Mouse (Mus musculus): ENCODE data around the gene Fam135a. TPM values are rescaled to one million over a fixed set of nuclear protein-coding genes. Genes with fewer than 3 reads are reported as not detected.

Fam135a gene
- total and polyA plus RNA-seq, 3 experiments, result not detected

DNA sequence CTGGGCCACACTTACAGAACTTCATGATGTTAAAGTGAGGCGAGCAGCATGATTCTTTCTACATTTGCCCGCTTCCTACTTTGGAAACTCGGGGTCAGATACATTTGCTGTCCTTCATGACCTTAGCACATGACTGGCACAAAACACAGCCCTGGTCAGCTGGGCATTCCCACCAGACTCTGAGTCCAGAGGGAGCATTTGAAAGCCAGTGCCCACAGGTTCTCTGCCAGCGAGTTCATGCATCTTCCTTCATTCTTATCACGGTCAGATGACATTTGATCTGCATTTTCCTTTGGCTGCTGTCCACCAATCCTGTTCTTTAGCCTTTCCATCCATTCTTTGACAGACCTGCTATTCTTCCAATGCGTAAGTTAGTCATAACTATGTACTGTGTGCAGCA lies 90.1 kb downstream of the Fam135a start:
- peaks cover 2% of the 10 kb centered on the region; the same call in 1 of the 2 replicates for H3K79me2 ChIP-seq (ENCODE audit: control insufficient read depth, insufficient read depth, low read length, poor library complexity)
- H3K27ac ChIP-seq (ENCODE audit: control insufficient read depth, low read depth, low read length), result no peak overlapping the region
- H3K4me1 ChIP-seq (ENCODE audit: control insufficient read depth in 1 of 2, insufficient read depth in 2 of 2, low read length in 2 of 2), result no peaks in the 10 kb centered on the region
- H3K27me3 ChIP-seq (ENCODE audit: control insufficient read depth in 1 of 2, insufficient read depth in 2 of 2, low read length in 2 of 2), result peaks cover 0 to 2% of the 10 kb centered on the region in 2 experiments; a peak in 2 of 4 replicates
- no peaks in the 10 kb centered on the region for H3K36me3 ChIP-seq (ENCODE audit: control insufficient read depth in 1 of 2, insufficient read depth in 2 of 2, low read length in 2 of 2)
- no peaks in the 10 kb centered on the region for H3K9me3 ChIP-seq (replicated peaks; ENCODE audit: insufficient read depth, low read length)
- DNase-seq (ENCODE audit: low read depth, low spot score), result no peak
- H3K4me3 ChIP-seq (ENCODE audit: control insufficient read depth in 1 of 2, insufficient read depth in 1 of 2, low read depth in 2 of 2, low read length in 2 of 2), result no peak overlapping the region
- no peak for TF ChIP-seq SIN3A (IDR thresholded peaks at IDR 0.05; ENCODE audit: low read length)
- no peak for TF ChIP-seq RCOR1 (IDR thresholded peaks at IDR 0.05; ENCODE audit: low read depth, low read length)
- no peak for TF ChIP-seq POLR2AphosphoS2 (IDR thresholded peaks at IDR 0.05; ENCODE audit: low read length)
- TF ChIP-seq ZNF384 (IDR thresholded peaks at IDR 0.05; ENCODE audit: low read depth, low read length), result no peak
- H3K9ac ChIP-seq (ENCODE audit: control insufficient read depth, low read depth, low read length, poor library complexity, severe bottlenecking), result no peak overlapping the region

DNA sequence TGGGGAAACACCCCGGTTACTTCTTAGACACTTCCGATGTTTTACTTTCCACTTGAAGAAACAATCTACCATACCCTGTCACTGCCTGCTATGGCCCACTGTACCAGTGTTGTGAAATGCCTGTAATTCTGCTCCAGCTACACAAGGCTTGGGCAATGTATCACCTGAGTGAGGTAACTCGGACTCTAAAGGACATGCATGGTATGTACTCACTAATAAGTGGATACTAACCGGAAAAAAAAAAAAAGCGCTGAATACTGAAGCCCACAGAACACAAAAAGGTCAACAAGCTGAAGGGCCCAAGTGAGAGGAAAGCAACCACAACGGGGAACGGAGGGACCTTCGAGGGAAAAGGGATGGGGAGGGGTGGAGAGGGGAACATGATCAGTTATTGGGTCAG lies 92.5 kb downstream of the Fam135a start:
- no peaks in the 10 kb centered on the region for H3K9me3 ChIP-seq (replicated peaks; ENCODE audit: insufficient read depth, low read length)
- no peak overlapping the region for H3K4me3 ChIP-seq (ENCODE audit: control insufficient read depth in 1 of 2, insufficient read depth in 1 of 2, low read depth in 2 of 2, low read length in 2 of 2)
- no peak for DNase-seq (ENCODE audit: low read depth, low spot score)
- H3K27ac ChIP-seq (ENCODE audit: control insufficient read depth, low read depth, low read length), result no peak overlapping the region
- peaks cover 3 to 4% of the 10 kb centered on the region in 2 experiments; a peak in 2 of 4 replicates for H3K4me1 ChIP-seq (ENCODE audit: control insufficient read depth in 1 of 2, insufficient read depth in 2 of 2, low read length in 2 of 2)
- no peak overlapping the region for H3K9ac ChIP-seq (ENCODE audit: control insufficient read depth, low read depth, low read length, poor library complexity, severe bottlenecking)
- H3K27me3 ChIP-seq (ENCODE audit: control insufficient read depth in 1 of 2, insufficient read depth in 2 of 2, low read length in 2 of 2), result peaks cover 0 to 2% of the 10 kb centered on the region in 2 experiments; a peak in 2 of 4 replicates
- H3K36me3 ChIP-seq (ENCODE audit: control insufficient read depth in 1 of 2, insufficient read depth in 2 of 2, low read length in 2 of 2), result no peaks in the 10 kb centered on the region; a peak in 1 of 4 replicates
- H3K79me2 ChIP-seq (ENCODE audit: control insufficient read depth, insufficient read depth, low read length, poor library complexity), result peaks cover 2% of the 10 kb centered on the region; the same call in 1 of the 2 replicates
- TF ChIP-seq ZNF384 (IDR thresholded peaks at IDR 0.05; ENCODE audit: low read depth, low read length) (no peak), NELFE (IDR thresholded peaks at IDR 0.05; ENCODE audit: low read depth, low read length) (no peak), JUND (IDR thresholded peaks at IDR 0.05; ENCODE audit: low read depth, low read length) (no peak), ETS1 (IDR thresholded peaks at IDR 0.05; ENCODE audit: low read depth, low read length) (no peak), GABPA (IDR thresholded peaks at IDR 0.05; ENCODE audit: low read depth, low read length) (no peak), MYC (IDR thresholded peaks at IDR 0.05; ENCODE audit: low read depth, low read length) (no peak), SMC3 (IDR thresholded peaks at IDR 0.05; ENCODE audit: low read depth, low read length) (no peak), ZKSCAN1 (IDR thresholded peaks at IDR 0.05; ENCODE audit: low read depth, low read length) (no peak), CTCF (IDR thresholded peaks at IDR 0.05 in 2 of 3, conservative IDR thresholded peaks at IDR 0.05 in 1 of 3; ENCODE audit: control insufficient read depth in 1 of 3, insufficient read depth in 1 of 3, low read depth in 2 of 3, low read length in 3 of 3, poor library complexity in 1 of 3, severe bottlenecking in 1 of 3) (no peak), ELF1 (IDR thresholded peaks at IDR 0.05; ENCODE audit: low read depth, low read length) (no peak), BHLHE40 (IDR thresholded peaks at IDR 0.05; ENCODE audit: borderline replicate concordance, low read depth, low read length) (no peak), POLR2AphosphoS2 (IDR thresholded peaks at IDR 0.05; ENCODE audit: low read length) (no peak), RAD21 (IDR thresholded peaks at IDR 0.05; ENCODE audit: low read depth, low read length) (no peak), EP300 (IDR thresholded peaks at IDR 0.05; ENCODE audit: low read depth in 1 of 2, low read length in 2 of 2) (no peak), TBP (IDR thresholded peaks at IDR 0.05; ENCODE audit: low read depth, low read length) (no peak), HCFC1 (IDR thresholded peaks at IDR 0.05; ENCODE audit: low read depth, low read length) (no peak)
